Mouse (Mus musculus) embryonic facial prominence, embryonic 13.5 days (tissue): ENCODE data around the gene Cnn2. TPM values are rescaled to one million over a fixed set of nuclear protein-coding genes. Genes with fewer than 3 reads are reported as not detected.
"Not testable (repeated sequence)": the region's sequence is repeated elsewhere in the genome, so short reads cannot be mapped to it uniquely, and the experiment has no call there.

ENCODE experiments used
- ATAC-seq: fragments of 200-750 bp; cut with Nextera tagmentation; 2 replicates; pipeline ENCODE4 v1.8.0; 2017; ENCODE audit warnings: low read depth; ENCODE audit not compliant: insufficient number of reproducible peaks, insufficient read depth, low FRiP score, low TSS enrichment
- H3K27ac ChIP-seq: fragments of 300-500 bp; sonication (generic); 2 replicates; pipeline ENCODE4 v1.5.1; 2015; ENCODE audit warnings: moderate library complexity, mild to moderate bottlenecking, inconsistent platforms
- H3K27me3 ChIP-seq: fragments of 300-500 bp; sonication (generic); 2 replicates; pipeline ENCODE4 v1.6.1; 2015; ENCODE audit warnings: mild to moderate bottlenecking, inconsistent platforms
- H3K36me3 ChIP-seq: fragments of 300-500 bp; sonication (generic); 2 replicates; pipeline ENCODE4 v1.6.1; 2015; ENCODE audit warnings: mild to moderate bottlenecking, inconsistent platforms
- H3K4me1 ChIP-seq: fragments of 300-500 bp; sonication (generic); 2 replicates; pipeline ENCODE4 v1.6.1; 2015; ENCODE audit warnings: inconsistent platforms
- H3K4me2 ChIP-seq: fragments of 300-500 bp; sonication (generic); 2 replicates; pipeline ENCODE4 v1.6.1; 2015; ENCODE audit warnings: moderate library complexity, mild to moderate bottlenecking, inconsistent platforms
- H3K4me3 ChIP-seq: fragments of 300-500 bp; sonication (generic); 2 replicates; pipeline ENCODE4 v1.5.1; 2015; ENCODE audit warnings: mild to moderate bottlenecking, inconsistent platforms
- H3K9ac ChIP-seq: fragments of 300-500 bp; sonication (generic); 2 replicates; pipeline ENCODE4 v1.6.1; 2015; ENCODE audit warnings: mild to moderate bottlenecking, inconsistent platforms
- H3K9me3 ChIP-seq: fragments of 300-500 bp; sonication (generic); 2 replicates; pipeline ENCODE4 v1.6.1; 2016; ENCODE audit warnings: inconsistent platforms
- WGBS: fragments of 180-500 bp; shearing (Covaris S2); methylation state at CpG from one replicate; pipeline ENCODE4 v1.1.7; 2015; ENCODE audit warnings: mixed read lengths; 5-methylcytosine and 5-hydroxymethylcytosine counted together
- polyA plus RNA-seq: library from polyadenylated mRNA; unstranded; fragments of >200 nt; fragmentation: Nextera tagmentation; extraction: Ambion mirVana; gene quantifications from 2 replicates; pipeline ENCODE4 v1.2.1, GENCODE M21; 2015

The Cnn2 gene
- polyA plus RNA-seq, 1 experiment from 2014 or later = 319 TPM

GRCm38 (mm10) chr10:79956643-79957154 is 31.7 kb upstream of the Cnn2 start:
- Histone ChIP-seq H3K4me2 (no peak overlapping the region), H3K9ac (no peak overlapping the region), H3K36me3 (peaks cover 25% of the 10 kb centered on the region), H3K27me3 (no peaks in the 10 kb centered on the region), H3K4me3 (no peak overlapping the region), H3K9me3 (no peaks in the 10 kb centered on the region), H3K27ac (no peak overlapping the region), H3K4me1 (peaks cover 14% of the 10 kb centered on the region)
- 27% methylated on average over 4 of the region's 4 CpGs for WGBS
- no peak for ATAC-seq

GRCm38 (mm10) chr10:79958140-79958816 is 30.1 kb upstream of the Cnn2 start:
- 13% methylated on average over 21 of the region's 21 CpGs for WGBS
- peaks cover 24% of the 10 kb centered on the region for H3K36me3 ChIP-seq
- peak overlapping the region; percentile 47 for H3K4me2 ChIP-seq
- H3K4me3 ChIP-seq = 0 out of 2 replicates have a peak overlapping the region, but pooled peaks have one; percentile 13
- H3K9ac ChIP-seq = 0 out of 2 replicates have a peak overlapping the region, but pooled peaks have one; percentile 1
- H3K27me3 ChIP-seq = no peaks in the 10 kb centered on the region
- ATAC-seq = no peak
- H3K9me3 ChIP-seq = no peaks in the 10 kb centered on the region
- no peak overlapping the region for H3K27ac ChIP-seq
- H3K4me1 ChIP-seq = peaks cover 14% of the 10 kb centered on the region

- H3K4me3 ChIP-seq = peak overlapping the region; percentile 98
- H3K9ac ChIP-seq, ATAC-seq, H3K27ac ChIP-seq, H3K27me3 ChIP-seq, H3K9me3 ChIP-seq: not testable (repeated sequence)
- peaks cover 31% of the 10 kb centered on the region for H3K36me3 ChIP-seq
- 35% methylated on average over 10 of the region's 10 CpGs for WGBS
- H3K4me2 ChIP-seq = peak overlapping the region; percentile 89
- peaks cover 14% of the 10 kb centered on the region for H3K4me1 ChIP-seq
These were observed 29.0 kb upstream of the Cnn2 start for GRCm38 (mm10) chr10:79959412-79959811.

GRCm38 (mm10) chr10:79959847-79960601 is 28.4 kb upstream of the Cnn2 start, which contains the start of gene Wdr18:
Gene Wdr18 (plus strand): TSS chr10:79960152.
- Histone ChIP-seq H3K4me1 (peaks cover 14% of the 10 kb centered on the region), H3K9ac (peak within 1 kb of the TSS; percentile 93), H3K4me3 (peak within 1 kb of the TSS; percentile 98), H3K9me3 (no peaks in the 10 kb centered on the region), H3K27me3 (no peaks in the 10 kb centered on the region), H3K4me2 (peak within 1 kb of the TSS; percentile 89), H3K36me3 (peaks cover 37% of the 10 kb centered on the region), H3K27ac (peak within 1 kb of the TSS; percentile 64)
- 0% methylated on average over 61 of the region's 61 CpGs for WGBS
- ATAC-seq = peak; percentile 92

GRCm38 (mm10) chr10:79960671-79961294 is 27.6 kb upstream of the Cnn2 start:
- Histone ChIP-seq H3K4me2 (peak overlapping the region; percentile 89), H3K27me3 (no peaks in the 10 kb centered on the region), H3K4me1 (peaks cover 14% of the 10 kb centered on the region), H3K9me3 (no peaks in the 10 kb centered on the region), H3K9ac (peak overlapping the region; percentile 93), H3K4me3 (peak overlapping the region; percentile 98), H3K36me3 (peaks cover 44% of the 10 kb centered on the region), H3K27ac (no peak overlapping the region)
- ATAC-seq = no peak
- 14% methylated on average over 10 of the region's 10 CpGs for WGBS

GRCm38 (mm10) chr10:79964727-79965126 is 23.7 kb upstream of the Cnn2 start:
- Histone ChIP-seq H3K27ac (no peak overlapping the region), H3K27me3 (no peaks in the 10 kb centered on the region), H3K36me3 (peaks cover 75% of the 10 kb centered on the region), H3K4me2 (no peak overlapping the region), H3K9ac (no peak overlapping the region), H3K4me1 (peaks cover 11% of the 10 kb centered on the region), H3K9me3 (no peaks in the 10 kb centered on the region), H3K4me3 (no peak overlapping the region)
- ATAC-seq = no peak
- WGBS = 90% methylated on average over 7 of the region's 7 CpGs

- H3K27ac ChIP-seq = no peak overlapping the region
- 0 out of 2 replicates have a peak overlapping the region, but pooled peaks have one; percentile 47 for H3K9ac ChIP-seq
- peaks cover 75% of the 10 kb centered on the region for H3K36me3 ChIP-seq
- peaks cover 17% of the 10 kb centered on the region for H3K4me1 ChIP-seq
- WGBS = 85% methylated on average over 5 of the region's 5 CpGs
- no peak for ATAC-seq
- no peak overlapping the region for H3K4me2 ChIP-seq
- H3K4me3 ChIP-seq = no peak overlapping the region
- no peaks in the 10 kb centered on the region for H3K9me3 ChIP-seq
- H3K27me3 ChIP-seq = no peaks in the 10 kb centered on the region
These were observed 23.1 kb upstream of the Cnn2 start for GRCm38 (mm10) chr10:79965325-79965724.

- no peak overlapping the region for H3K9ac ChIP-seq
- no peak for ATAC-seq
These were observed 21.4 kb upstream of the Cnn2 start for GRCm38 (mm10) chr10:79966886-79967400.

GRCm38 (mm10) chr10:79968181-79968580 is 20.2 kb upstream of the Cnn2 start:
- 81% methylated on average over 1 of the region's 1 CpGs for WGBS
- H3K4me1 ChIP-seq = peaks cover 18% of the 10 kb centered on the region
- H3K27ac ChIP-seq = no peak overlapping the region
- H3K4me2 ChIP-seq = no peak overlapping the region
- ATAC-seq = no peak
- no peaks in the 10 kb centered on the region for H3K9me3 ChIP-seq
- H3K27me3 ChIP-seq = peaks cover 15% of the 10 kb centered on the region
- H3K9ac ChIP-seq = no peak overlapping the region
- peaks cover 59% of the 10 kb centered on the region for H3K36me3 ChIP-seq
- no peak overlapping the region for H3K4me3 ChIP-seq

More at GRCm38 (mm10) chr10:79966886-79967400, 21.4 kb upstream of the Cnn2 start:
- Histone ChIP-seq H3K27ac (no peak overlapping the region), H3K36me3 (peaks cover 68% of the 10 kb centered on the region), H3K4me2 (no peak overlapping the region), H3K27me3 (peaks cover 14% of the 10 kb centered on the region), H3K4me1 (peaks cover 18% of the 10 kb centered on the region), H3K9me3 (no peaks in the 10 kb centered on the region), H3K4me3 (no peak overlapping the region)
- 90% methylated on average over 5 of the region's 5 CpGs for whole genome bisulfite sequencing

GRCm38 (mm10) chr10:79969124-79969568 is 19.2 kb upstream of the Cnn2 start:
- no peak overlapping the region for H3K27ac ChIP-seq
- WGBS = 15% methylated on average over 3 of the region's 3 CpGs
- peaks cover 59% of the 10 kb centered on the region for H3K36me3 ChIP-seq
- H3K4me1 ChIP-seq = peaks cover 18% of the 10 kb centered on the region
- no peaks in the 10 kb centered on the region for H3K9me3 ChIP-seq
- no peak overlapping the region for H3K4me3 ChIP-seq
- H3K4me2 ChIP-seq = no peak overlapping the region
- peaks cover 15% of the 10 kb centered on the region for H3K27me3 ChIP-seq
- H3K9ac ChIP-seq = no peak overlapping the region
- no peak for ATAC-seq
